Mouse (Mus musculus) gastrocnemius, postnatal 36 days (tissue): ENCODE data around the gene Sars2. TPM values are rescaled to one million over a fixed set of nuclear protein-coding genes. Genes with fewer than 3 reads are reported as not detected.
"Not testable (repeated sequence)": the region's sequence is repeated elsewhere in the genome, so short reads cannot be mapped to it uniquely, and the experiment has no call there.

ENCODE experiments used
- DNase-seq, 2 experiments: peaks; one replicate each; pipeline ENCODE4 v3.0.0; 2022
- intact Hi-C: fragments of 180-260 bp; cut with DNase I; formaldehyde crosslinking; loops from one replicate; pipeline ENCODE4 v1.15.1; 2025
- long read RNA-seq, 2 experiments: library from polyadenylated mRNA; stranded (forward); transcript quantifications; one replicate each; pipeline ENCODE4 v2.0.0; 2021
- total RNA-seq, 2 experiments: library from RNA; stranded (reverse); gene quantifications; 2 replicates each; pipeline ENCODE4 v1.2.3; 2021

Gene Sars2
- 10 to 100 TPM; 14.6 to 16.0 TPM for total RNA-seq
- long read RNA-seq, experiment 1, transcript Sars2-201 (16 exons, 1,868 nt) = major isoform, 13 of 17 reads
- long read RNA-seq, experiment 1, partial matches to known transcripts = 2 of 17 reads
- long read RNA-seq, experiment 1, other reads (novel, unspliced or antisense) = 2 of 17 reads
- long read RNA-seq, experiment 2, transcript Sars2-201 (16 exons, 1,868 nt) = major isoform, 17 of 27 reads
- long read RNA-seq, experiment 2, partial matches to known transcripts = 6 of 27 reads
- long read RNA-seq, experiment 2, other reads (novel, unspliced or antisense) = 4 of 27 reads

- intact Hi-C loops = no loop called here
- DNase-seq = peak; percentile 88 to 97
Measured at GRCm38 (mm10) chr7:28741709-28742438, at the start of gene Sars2, which contains the start of gene Mrps12. TSS of gene Sars2 (plus strand) at chr7:28741992. TSS of gene Mrps12 (minus strand) at chr7:28741820.

GRCm38 (mm10) chr7:28692545-28693320 is 49.1 kb upstream of the Sars2 start, which contains the start of gene Fbxo27:
TSS of gene Fbxo27 (plus strand) at chr7:28692849.
- intact Hi-C loops = no loop called here
- peak in 1 of 2 experiments; percentile 8 for DNase-seq

- intact Hi-C loops = no loop called here
Measured at GRCm38 (mm10) chr7:28693321-28693966, 48.3 kb upstream of the Sars2 start.

GRCm38 (mm10) chr7:28694423-28694822 is 47.4 kb upstream of the Sars2 start:
- no peak for DNase-seq
- intact Hi-C loops = no loop called here

More at GRCm38 (mm10) chr7:28693321-28693966, 48.3 kb upstream of the Sars2 start:
- DNase-seq = peak; percentile 31 to 35

- DNase-seq = no peak
- intact Hi-C loops = no loop called here
Measured at GRCm38 (mm10) chr7:28694966-28695511, 46.8 kb upstream of the Sars2 start.

- DNase-seq = no peak
- intact Hi-C loops = no loop called here
Measured at GRCm38 (mm10) chr7:28697277-28697676, 44.5 kb upstream of the Sars2 start.

GRCm38 (mm10) chr7:28700269-28700668 is 41.5 kb upstream of the Sars2 start:
- intact Hi-C loops = no loop called here
- no peak for DNase-seq

GRCm38 (mm10) chr7:28701306-28701705 is 40.5 kb upstream of the Sars2 start:
- not testable (repeated sequence) for DNase-seq

GRCm38 (mm10) chr7:28702601-28703143 is 39.1 kb upstream of the Sars2 start:
- intact Hi-C loops = no loop called here
- DNase-seq = no peak

More at GRCm38 (mm10) chr7:28701306-28701705, 40.5 kb upstream of the Sars2 start:
- intact Hi-C loops = not testable (repeated sequence)

- no peak for DNase-seq
- intact Hi-C loops = no loop called here
Measured at GRCm38 (mm10) chr7:28709454-28709853, 32.3 kb upstream of the Sars2 start.

GRCm38 (mm10) chr7:28710962-28711361 is 30.8 kb upstream of the Sars2 start:
- no peak for DNase-seq
- intact Hi-C loops = no loop called here

GRCm38 (mm10) chr7:28714667-28715066 is 27.1 kb upstream of the Sars2 start:
- no peak for DNase-seq
- intact Hi-C loops = loop anchor here (5.0 kb wide), 1 partner anchor 262 kb away; the partner anchor contains the start of gene Lrfn1

- intact Hi-C loops = loop anchor here (5.0 kb wide), 1 partner anchor 263 kb away; the partner anchor contains the start of gene Lrfn1
- no peak for DNase-seq
Measured at GRCm38 (mm10) chr7:28715598-28715997, 26.2 kb upstream of the Sars2 start.

GRCm38 (mm10) chr7:28716590-28717281 is 25.1 kb upstream of the Sars2 start, which contains the start of gene Fbxo17:
TSS of gene Fbxo17 (plus strand) at chr7:28716804.
- intact Hi-C loops = loop anchor here (5.0 kb wide), 1 partner anchor 264 kb away; the partner anchor contains the start of gene Lrfn1

GRCm38 (mm10) chr7:28717726-28718125 is 24.1 kb upstream of the Sars2 start:
- intact Hi-C loops = loop anchor here (5.0 kb wide), 1 partner anchor 265 kb away; the partner anchor contains the start of gene Lrfn1

More at GRCm38 (mm10) chr7:28716590-28717281, 25.1 kb upstream of the Sars2 start, which contains the start of gene Fbxo17:
- peak; percentile 53 to 62 for DNase-seq

GRCm38 (mm10) chr7:28719159-28719558 is 22.6 kb upstream of the Sars2 start:
- no peak for DNase-seq
- intact Hi-C loops = loop anchor here (5.0 kb wide), 1 partner anchor 267 kb away; the partner anchor contains the start of gene Lrfn1

More at GRCm38 (mm10) chr7:28717726-28718125, 24.1 kb upstream of the Sars2 start:
- DNase-seq = no peak

GRCm38 (mm10) chr7:28719650-28720049 is 22.1 kb upstream of the Sars2 start:
- intact Hi-C loops = loop anchor here (5.0 kb wide), 2 partner anchors 267 to 277 kb away; partner anchors contain the start of gene Lrfn1

More at GRCm38 (mm10) chr7:28719650-28720049, 22.1 kb upstream of the Sars2 start:
- no peak for DNase-seq
